Mouse (Mus musculus) heart, adult 2 months (tissue): ENCODE results near the gene Tcn2.

Experiments
- CTCF ChIP-seq: fragments of 200-600 bp; IDR thresholded peaks from 2 replicates; pipeline ENCODE4 v1.8.1; 2022; ENCODE audit warnings: antibody characterized with exemption, mild to moderate bottlenecking, moderate library complexity
- POLR2A ChIP-seq: fragments of 200-500 bp; IDR thresholded peaks from 2 replicates; pipeline ENCODE4 v1.6.1; 2011; ENCODE audit warnings: mild to moderate bottlenecking, low read depth, low read length, control low read depth; ENCODE audit not compliant: insufficient read depth

DNA sequence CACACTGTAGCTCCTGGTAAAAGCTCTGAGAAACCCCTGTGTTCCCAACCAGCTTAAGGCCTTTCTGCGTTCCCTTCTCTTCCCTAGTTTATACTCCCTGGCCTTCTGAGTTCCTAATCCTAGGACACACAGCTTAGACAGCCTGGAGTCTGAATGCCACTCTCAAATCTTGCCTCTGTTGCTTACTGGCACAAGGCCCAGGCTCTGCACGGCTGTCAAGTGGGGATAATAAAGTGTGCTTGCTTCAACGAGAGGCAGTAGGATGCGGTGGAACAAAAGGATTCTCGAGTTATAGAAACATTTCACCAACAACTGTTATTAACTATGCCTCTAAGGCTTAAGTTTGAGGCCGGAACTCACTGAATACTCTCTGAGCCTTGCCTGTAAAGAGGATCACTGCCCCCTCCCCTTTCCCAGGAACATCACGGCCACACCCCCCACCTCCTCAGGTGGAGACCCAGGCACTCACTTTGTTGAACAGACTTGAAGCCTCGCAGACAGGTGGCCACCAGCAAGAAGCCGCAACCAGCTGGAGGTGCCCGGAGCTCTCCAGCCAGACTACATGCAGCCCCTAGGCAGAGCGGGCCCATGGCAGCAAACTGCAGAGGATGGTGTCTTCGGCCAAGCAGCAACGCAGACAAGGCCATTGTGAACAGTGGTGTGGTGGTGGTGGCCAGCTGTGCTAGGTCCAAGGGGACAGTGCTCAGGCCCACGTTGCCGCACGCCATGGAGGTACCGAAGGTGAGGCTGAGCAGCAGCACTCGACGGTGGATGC lies 19.7 kb downstream of the Tcn2 start:
- TF ChIP-seq CTCF (no peak), POLR2A (no peak)
